Mouse (Mus musculus) liver, embryonic 14.5 days (tissue): ENCODE data around the gene Tomm34. TPM values are rescaled to one million over a fixed set of nuclear protein-coding genes. Genes with fewer than 3 reads are reported as not detected.

Experiments
- ATAC-seq: fragments of 200-750 bp; cut with Nextera tagmentation; 2 replicates; pipeline ENCODE4 v1.8.0; 2017; ENCODE audit warnings: moderate number of reproducible peaks, mild to moderate bottlenecking, moderate library complexity; ENCODE audit not compliant: insufficient read depth
- DNase-seq, 3 experiments: peaks; one replicate each; pipeline ENCODE4 v3.0.0-alpha.2; 2012 to 2013; ENCODE audit warnings: low read depth in 3 of 3, low spot score in 3 of 3
- H3K27ac ChIP-seq: fragments of 300-500 bp; sonication (generic); 2 replicates; pipeline ENCODE4 v1.5.1; 2014; ENCODE audit warnings: moderate library complexity, mild to moderate bottlenecking, control low read depth, inconsistent platforms
- H3K27me3 ChIP-seq: fragments of 300-500 bp; sonication (generic); 2 replicates; pipeline ENCODE4 v1.6.1; 2014; ENCODE audit warnings: mild to moderate bottlenecking, low read length, moderate library complexity; ENCODE audit not compliant: control insufficient read depth, insufficient read depth
- H3K36me3 ChIP-seq: fragments of 300-500 bp; sonication (generic); replicated peaks from 2 replicates; pipeline ENCODE4 v1.6.1; 2014; ENCODE audit warnings: low read depth; ENCODE audit not compliant: control insufficient read depth, insufficient read depth
- H3K4me1 ChIP-seq, 2 experiments: fragments of 200-500 bp in 1 of 2; fragments of 300-500 bp in 1 of 2; sonication (generic) in 1 of 2; replicated peaks; 2 replicates each; pipeline ENCODE4 v1.6.1; 2012 to 2014; ENCODE audit warnings: antibody characterized with exemption in 1 of 2, inconsistent platforms in 1 of 2, low read length in 1 of 2; ENCODE audit not compliant: control insufficient read depth in 2 of 2, insufficient read depth in 2 of 2
- H3K4me2 ChIP-seq: fragments of 300-500 bp; sonication (generic); 2 replicates; pipeline ENCODE4 v1.6.1; 2014; ENCODE audit warnings: low read depth, mild to moderate bottlenecking, control low read depth, moderate library complexity
- H3K4me3 ChIP-seq, 2 experiments: fragments of 200-500 bp in 1 of 2; fragments of 300-500 bp in 1 of 2; sonication (generic) in 1 of 2; 2 replicates each; pipeline ENCODE4 v1.5.1; 2012 to 2014; ENCODE audit warnings: low read depth in 2 of 2, low read length in 2 of 2, mild to moderate bottlenecking in 2 of 2, control low read depth in 1 of 2, inconsistent platforms in 1 of 2, moderate library complexity in 1 of 2; ENCODE audit not compliant: insufficient read depth in 1 of 2
- H3K9ac ChIP-seq: fragments of 300-500 bp; sonication (generic); replicated peaks from 2 replicates; pipeline ENCODE4 v1.6.1; 2014; ENCODE audit warnings: mild to moderate bottlenecking, control low read depth, moderate library complexity
- H3K9me3 ChIP-seq: fragments of 300-500 bp; sonication (generic); 2 replicates; pipeline ENCODE4 v1.6.1; 2016; ENCODE audit warnings: low read length, mixed read lengths; ENCODE audit not compliant: control insufficient read depth
- CTCF ChIP-seq: IDR thresholded peaks from 2 replicates; pipeline ENCODE4 v1.5.1; 2016; ENCODE audit warnings: antibody characterized with exemption, low read depth, control low read depth
- EP300 ChIP-seq: IDR thresholded peaks from 2 replicates; pipeline ENCODE4 v1.6.1; 2016; ENCODE audit warnings: antibody characterized with exemption, low read depth
- WGBS: fragments of 180-500 bp; shearing (Covaris S2); extraction: QIAGEN DNeasy Blood & Tissue Kit; methylation state at CpG from one replicate; pipeline ENCODE4 v1.1.7; 2014; ENCODE audit not compliant: insufficient replicate concordance; 5-methylcytosine and 5-hydroxymethylcytosine counted together
- polyA plus RNA-seq, 2 experiments: library from polyadenylated mRNA; depleted of rRNA in 1 of 2; stranded (reverse) in 1 of 2; unstranded in 1 of 2; fragments of >200 nt; fragmentation: Nextera tagmentation in 1 of 2; extraction: Ambion mirVana in 1 of 2; gene quantifications; 2 replicates each; pipeline versions ENCODE4 v1.2.1 to v1.2.3; 2012 to 2014

Gene Tomm34
- polyA plus RNA-seq, 2 experiments: 11.6 to 16.0 TPM

GRCm38 (mm10) chr2:164036520-164037019 lies 34.4 kb downstream of the Tomm34 start:
- Histone ChIP-seq H3K27me3 (no peaks in the 10 kb centered on the region), H3K27ac (no peak overlapping the region), H3K36me3 (no peaks in the 10 kb centered on the region), H3K4me2 (no peak overlapping the region), H3K4me3 (no peak overlapping the region), H3K9ac (no peak overlapping the region), H3K4me1 (no peaks in the 10 kb centered on the region), H3K9me3 (no peaks in the 10 kb centered on the region)
- 23% methylated on average over 10 of the region's 10 CpGs for WGBS
- TF ChIP-seq EP300 (peak; percentile 44), CTCF (peak; percentile 54)
- DNase-seq (peak in 2 of 3 experiments; percentile 7 to 17), ATAC-seq (peak; percentile 57; the same call in 1 of the 2 replicates)

- no peak overlapping the region for H3K9ac ChIP-seq
- H3K4me1 ChIP-seq: no peaks in the 10 kb centered on the region
- TF ChIP-seq EP300 (no peak), CTCF (peak; percentile 34; the same call in 1 of the 2 replicates)
- no peak overlapping the region for H3K27ac ChIP-seq
- no peak for ATAC-seq
- no peak overlapping the region for H3K4me2 ChIP-seq
- no peaks in the 10 kb centered on the region for H3K9me3 ChIP-seq
- H3K4me3 ChIP-seq: no peak overlapping the region
- no peaks in the 10 kb centered on the region for H3K36me3 ChIP-seq
- no peaks in the 10 kb centered on the region for H3K27me3 ChIP-seq
- no peak for DNase-seq
- WGBS: 57% methylated on average over 3 of the region's 3 CpGs
Observed at GRCm38 (mm10) chr2:164032973-164033372, 38.0 kb downstream of the Tomm34 start.

GRCm38 (mm10) chr2:164031147-164031546 lies 39.8 kb downstream of the Tomm34 start:
- no peaks in the 10 kb centered on the region for H3K27me3 ChIP-seq
- WGBS: 51% methylated on average over 10 of the region's 10 CpGs
- no peaks in the 10 kb centered on the region for H3K4me1 ChIP-seq
- H3K36me3 ChIP-seq: no peaks in the 10 kb centered on the region
- H3K4me3 ChIP-seq: no peak overlapping the region
- DNase-seq (no peak), ATAC-seq (no peak)
- TF ChIP-seq EP300: no peak
- TF ChIP-seq CTCF: no peak
- H3K4me2 ChIP-seq: no peak overlapping the region
- no peak overlapping the region for H3K9ac ChIP-seq
- no peak overlapping the region for H3K27ac ChIP-seq
- no peaks in the 10 kb centered on the region for H3K9me3 ChIP-seq

- 74% methylated on average over 16 of the region's 16 CpGs for WGBS
- no peaks in the 10 kb centered on the region; a peak in 1 of 4 replicates for H3K4me1 ChIP-seq
- no peaks in the 10 kb centered on the region for H3K36me3 ChIP-seq
- ATAC-seq (no peak), DNase-seq (no peak)
- no peaks in the 10 kb centered on the region for H3K9me3 ChIP-seq
- no peak within 1 kb of the TSS for H3K4me2 ChIP-seq
- no peaks in the 10 kb centered on the region for H3K27me3 ChIP-seq
- no peak within 1 kb of the TSS for H3K4me3 ChIP-seq
- H3K27ac ChIP-seq: no peak within 1 kb of the TSS
- H3K9ac ChIP-seq: no peak within 1 kb of the TSS
- TF ChIP-seq EP300: no peak
- TF ChIP-seq CTCF: no peak
Observed at GRCm38 (mm10) chr2:164025150-164025549, 45.8 kb downstream of the Tomm34 start, which contains the start of gene Pabpc1l. Gene Pabpc1l (plus strand): TSS chr2:164025450.

GRCm38 (mm10) chr2:164022104-164022503 lies 48.9 kb downstream of the Tomm34 start:
- no peak for ATAC-seq
- H3K27me3 ChIP-seq: no peaks in the 10 kb centered on the region
- H3K36me3 ChIP-seq: peaks cover 8% of the 10 kb centered on the region; the same call in 1 of the 2 replicates
- no peak overlapping the region for H3K9ac ChIP-seq
- no peak for TF ChIP-seq CTCF
- no peak for TF ChIP-seq EP300
- no peaks in the 10 kb centered on the region for H3K9me3 ChIP-seq
- H3K4me3 ChIP-seq: no peak overlapping the region
- no peak for DNase-seq
- no peaks in the 10 kb centered on the region; a peak in 1 of 4 replicates for H3K4me1 ChIP-seq
- no peak overlapping the region for H3K4me2 ChIP-seq
- WGBS: 26% methylated on average over 2 of the region's 2 CpGs
- H3K27ac ChIP-seq: no peak overlapping the region
